Mouse (Mus musculus) liver, embryonic 12.5 days (tissue): ENCODE results near the gene Rassf5. TPM values are rescaled to one million over a fixed set of nuclear protein-coding genes. Genes with fewer than 3 reads are reported as not detected.
A peak's percentile ranks its signal among the peaks of the same experiment; 100 is the strongest.

Source experiments
- ATAC-seq: fragments of 200-750 bp; cut with Nextera tagmentation; 2 replicates; pipeline ENCODE4 v1.8.0; 2017; ENCODE audit warnings: moderate number of reproducible peaks, mild to moderate bottlenecking, moderate library complexity
- H3K27ac ChIP-seq: fragments of 300-500 bp; sonication (generic); 2 replicates; pipeline ENCODE4 v1.5.1; 2016; ENCODE audit warnings: mild to moderate bottlenecking
- H3K27me3 ChIP-seq: fragments of 300-500 bp; sonication (generic); replicated peaks from 2 replicates; pipeline ENCODE4 v1.6.1; 2016; ENCODE audit warnings: mild to moderate bottlenecking, moderate library complexity
- H3K36me3 ChIP-seq: fragments of 300-500 bp; sonication (generic); 2 replicates; pipeline ENCODE4 v1.6.1; 2016; ENCODE audit warnings: mild to moderate bottlenecking, moderate library complexity
- H3K4me1 ChIP-seq: fragments of 300-500 bp; sonication (generic); 2 replicates; pipeline ENCODE4 v1.6.1; 2016
- H3K4me2 ChIP-seq: fragments of 300-500 bp; sonication (generic); 2 replicates; pipeline ENCODE4 v1.6.1; 2016; ENCODE audit warnings: mild to moderate bottlenecking, moderate library complexity
- H3K4me3 ChIP-seq: fragments of 300-500 bp; sonication (generic); 2 replicates; pipeline ENCODE4 v1.5.1; 2016; ENCODE audit warnings: mild to moderate bottlenecking, moderate library complexity
- H3K9ac ChIP-seq: fragments of 300-500 bp; sonication (generic); 2 replicates; pipeline ENCODE4 v1.6.1; 2016; ENCODE audit warnings: mild to moderate bottlenecking, moderate library complexity
- H3K9me3 ChIP-seq: fragments of 300-500 bp; sonication (generic); replicated peaks from 2 replicates; pipeline ENCODE4 v1.6.1; 2016; ENCODE audit warnings: mild to moderate bottlenecking, moderate library complexity
- whole genome bisulfite sequencing: fragments of 180-500 bp; shearing (Covaris S2); methylation state at CpG from one replicate; pipeline ENCODE4 v1.1.7; 2016; ENCODE audit not compliant: insufficient replicate concordance; 5-methylcytosine and 5-hydroxymethylcytosine counted together
- polyA plus RNA-seq: library from polyadenylated mRNA; unstranded; fragments of >200 nt; fragmentation: Nextera tagmentation; extraction: Ambion mirVana; gene quantifications from 2 replicates; pipeline ENCODE4 v1.2.1, GENCODE M21; 2016

Gene Rassf5
- polyA plus RNA-seq, 1 experiment from 2014 or later = 3.9 TPM

DNA sequence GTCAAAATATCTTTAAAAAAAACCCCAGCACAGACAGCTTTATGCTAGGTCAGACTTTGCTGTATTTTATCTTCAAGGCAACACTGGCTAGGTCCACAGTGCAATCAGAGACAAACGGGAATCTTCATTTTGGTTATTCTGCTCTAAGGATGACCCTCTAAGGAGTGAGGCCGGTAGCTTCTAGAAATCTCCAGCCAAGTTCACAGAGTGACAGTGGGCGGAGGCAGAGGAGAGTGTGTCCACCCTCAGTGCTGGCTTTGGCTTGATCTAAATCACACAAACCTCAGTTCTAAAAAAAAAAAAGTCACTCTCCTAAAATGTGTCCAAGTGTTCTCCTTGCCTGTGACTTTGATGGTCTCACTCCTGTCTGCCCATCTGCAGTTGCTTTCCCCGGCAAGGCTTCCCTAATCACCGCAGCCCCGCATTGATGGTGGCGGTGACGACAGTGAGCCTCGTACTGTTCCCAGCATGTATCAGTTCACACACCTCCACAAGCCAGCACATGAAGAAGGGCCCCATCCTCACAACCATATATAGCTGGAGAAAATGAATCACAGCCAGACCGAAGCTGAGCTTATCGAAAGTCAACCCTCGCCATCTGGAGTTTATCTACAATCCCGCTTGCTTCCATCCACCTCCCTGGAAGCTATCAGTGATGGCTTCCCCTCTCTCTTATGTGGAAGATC, 59.1 kb downstream of the Rassf5 start:
- Histone ChIP-seq H3K27me3 (no peaks in the 10 kb centered on the region), H3K27ac (no peak overlapping the region), H3K9ac (no peak overlapping the region), H3K9me3 (no peaks in the 10 kb centered on the region), H3K4me3 (no peak overlapping the region), H3K36me3 (no peaks in the 10 kb centered on the region), H3K4me1 (0 out of 2 replicates have a peak, but pooled peaks cover 3% of the 10 kb centered on the region), H3K4me2 (no peak overlapping the region)
- ATAC-seq = no peak
- WGBS = 65% methylated on average over 13 of the region's 13 CpGs

DNA sequence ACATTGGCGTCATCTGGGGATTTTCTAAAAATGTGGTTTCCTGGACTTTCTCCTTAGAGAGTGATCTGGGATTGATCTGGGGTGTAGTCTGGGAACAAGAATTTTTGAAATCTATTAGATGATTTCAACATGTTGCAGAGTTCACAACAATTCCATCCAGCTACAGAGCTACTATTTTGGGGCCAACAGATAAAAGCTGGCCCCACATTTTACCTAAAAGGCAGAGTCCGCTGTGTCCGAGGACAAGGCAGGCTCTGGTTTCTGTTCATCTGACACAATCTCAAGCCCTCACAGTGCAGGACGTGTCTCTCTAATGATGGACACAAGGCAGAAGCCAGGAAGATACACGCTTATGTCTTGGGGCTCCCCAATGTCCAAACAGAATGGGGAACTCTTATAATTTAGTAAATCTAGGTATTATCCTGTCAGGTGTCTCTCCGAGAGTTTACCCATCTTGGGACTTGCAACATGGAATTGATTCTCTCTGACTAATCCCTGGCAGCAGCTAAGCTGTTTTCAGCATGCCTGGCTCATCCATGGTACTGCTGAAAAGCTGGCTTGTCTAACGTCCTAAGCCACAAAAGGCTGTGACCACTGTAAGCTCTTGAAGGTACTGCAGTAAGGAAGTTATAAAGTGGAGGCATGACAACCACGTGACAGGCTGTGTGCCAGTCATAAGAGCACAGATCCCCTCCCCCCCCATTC, 60.0 kb downstream of the Rassf5 start:
- WGBS = 56% methylated on average over 8 of the region's 8 CpGs
- H3K4me2 ChIP-seq = no peak overlapping the region
- no peak overlapping the region for H3K9ac ChIP-seq
- H3K9me3 ChIP-seq = no peaks in the 10 kb centered on the region
- 0 out of 2 replicates have a peak, but pooled peaks cover 3% of the 10 kb centered on the region for H3K4me1 ChIP-seq
- no peak for ATAC-seq
- H3K27ac ChIP-seq = no peak overlapping the region
- peaks cover 3% of the 10 kb centered on the region for H3K36me3 ChIP-seq
- H3K4me3 ChIP-seq = no peak overlapping the region
- no peaks in the 10 kb centered on the region for H3K27me3 ChIP-seq

DNA sequence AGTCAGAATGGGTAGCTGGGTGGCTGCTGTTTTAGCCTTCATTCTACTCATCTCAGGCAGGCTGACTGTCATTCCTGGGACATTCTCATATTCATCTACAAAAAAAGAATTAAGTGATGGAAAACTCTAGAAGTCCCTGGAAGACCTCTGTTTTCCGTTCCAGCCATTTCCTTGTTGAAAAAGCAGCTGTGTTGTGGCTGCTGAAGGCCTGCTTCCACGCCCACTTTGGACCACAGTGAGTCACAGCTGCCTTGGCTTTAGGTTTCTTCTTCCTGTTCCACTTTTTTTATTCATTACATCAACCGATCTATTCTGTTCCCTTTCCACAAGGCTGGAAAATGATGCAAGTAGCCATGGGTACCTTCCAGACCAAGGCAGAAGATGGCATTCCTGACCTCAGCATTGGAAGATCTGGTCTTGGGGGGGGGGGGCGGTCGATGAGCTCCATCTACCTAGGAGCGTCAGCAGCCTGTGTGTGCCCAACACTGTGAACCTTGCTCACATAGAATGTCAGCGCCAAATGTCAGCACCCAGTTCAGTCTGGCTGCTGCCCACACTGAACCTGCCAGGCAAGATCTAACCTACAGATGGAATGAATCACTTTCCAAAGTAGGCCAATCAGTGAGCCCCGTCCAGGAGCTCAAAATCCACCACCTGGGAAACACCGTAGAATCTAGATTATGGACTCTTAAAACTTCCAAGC, 60.7 kb downstream of the Rassf5 start:
- no peaks in the 10 kb centered on the region for H3K27me3 ChIP-seq
- peaks cover 10% of the 10 kb centered on the region for H3K36me3 ChIP-seq
- H3K4me3 ChIP-seq = no peak overlapping the region
- WGBS = 56% methylated on average over 9 of the region's 9 CpGs
- no peaks in the 10 kb centered on the region for H3K9me3 ChIP-seq
- H3K4me1 ChIP-seq = 0 out of 2 replicates have a peak, but pooled peaks cover 3% of the 10 kb centered on the region
- H3K9ac ChIP-seq = no peak overlapping the region
- no peak overlapping the region for H3K4me2 ChIP-seq
- no peak for ATAC-seq
- no peak overlapping the region for H3K27ac ChIP-seq

DNA sequence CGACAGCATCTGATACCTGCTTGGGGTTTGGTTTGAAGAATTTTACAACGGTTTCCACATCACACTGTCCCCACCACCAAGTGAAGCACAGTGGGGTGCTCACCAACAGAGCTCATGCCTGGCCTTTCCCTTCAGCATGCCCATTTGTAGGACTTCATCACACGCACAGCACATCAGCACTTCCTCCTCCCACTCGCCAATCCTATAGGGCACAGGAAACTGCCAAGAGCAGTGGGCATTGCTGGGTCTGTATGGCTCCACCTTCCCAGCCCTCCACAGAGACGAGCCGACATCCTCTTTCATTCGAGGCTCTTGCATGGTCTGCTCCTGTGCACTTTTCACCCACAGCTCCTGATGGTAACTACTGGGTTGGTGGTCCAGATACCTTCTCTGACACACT, 61.9 kb downstream of the Rassf5 start:
- Histone ChIP-seq H3K36me3 (peaks cover 16% of the 10 kb centered on the region), H3K4me3 (no peak overlapping the region), H3K4me2 (no peak overlapping the region), H3K27ac (no peak overlapping the region), H3K9me3 (no peaks in the 10 kb centered on the region), H3K27me3 (no peaks in the 10 kb centered on the region), H3K9ac (no peak overlapping the region), H3K4me1 (0 out of 2 replicates have a peak, but pooled peaks cover 3% of the 10 kb centered on the region)
- WGBS = 59% methylated on average over 7 of the region's 7 CpGs
- no peak for ATAC-seq

DNA sequence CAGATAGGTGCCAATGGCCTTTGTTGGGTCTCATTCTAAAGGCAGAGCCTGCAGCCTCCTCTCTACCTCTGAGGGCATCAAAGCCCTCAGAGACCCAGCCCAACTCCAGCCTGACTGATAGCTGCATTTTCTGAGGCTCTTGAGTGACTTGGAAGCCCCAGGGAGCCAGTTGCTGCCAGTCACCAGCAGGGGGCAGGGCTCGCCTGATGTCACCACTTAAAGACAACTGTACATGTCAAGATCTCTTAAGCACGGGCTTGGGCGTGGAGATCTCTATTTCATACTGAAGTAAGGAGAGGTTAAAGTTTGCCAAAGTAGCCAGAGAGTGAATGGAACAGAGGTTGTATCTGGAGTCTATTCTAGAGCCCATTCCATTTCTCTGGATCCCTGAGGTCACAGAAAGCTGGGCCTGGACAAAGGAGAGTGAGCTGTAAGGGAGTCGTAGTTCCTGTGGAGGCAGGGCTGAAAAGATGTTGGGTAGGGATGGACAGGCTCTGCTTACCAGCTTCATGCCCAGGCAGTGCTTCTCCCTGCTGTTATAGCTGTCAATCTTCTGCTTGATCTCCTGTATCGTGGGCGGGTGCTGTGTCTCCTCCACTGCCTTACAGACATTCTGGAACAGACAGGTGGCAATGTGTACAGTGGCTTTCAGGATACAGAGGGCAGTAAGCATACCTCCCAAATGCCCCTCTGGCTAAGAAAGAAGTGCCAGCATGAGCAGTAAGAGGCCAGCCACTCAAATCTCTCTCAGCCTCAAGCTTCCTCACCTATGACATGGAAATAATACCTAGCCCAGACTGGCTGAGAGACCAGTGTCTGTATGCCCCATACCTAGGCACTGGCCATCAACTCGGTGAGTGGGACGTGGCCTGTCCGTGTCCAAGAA, 63.2 kb downstream of the Rassf5 start:
- Histone ChIP-seq H3K9ac (no peak overlapping the region), H3K4me1 (0 out of 2 replicates have a peak, but pooled peaks cover 3% of the 10 kb centered on the region), H3K27me3 (no peaks in the 10 kb centered on the region), H3K4me3 (no peak overlapping the region), H3K36me3 (peaks cover 29% of the 10 kb centered on the region), H3K9me3 (no peaks in the 10 kb centered on the region), H3K4me2 (no peak overlapping the region), H3K27ac (no peak overlapping the region)
- WGBS = 54% methylated on average over 9 of the region's 9 CpGs
- ATAC-seq = peak; percentile 37; the same call in 1 of the 2 replicates

DNA sequence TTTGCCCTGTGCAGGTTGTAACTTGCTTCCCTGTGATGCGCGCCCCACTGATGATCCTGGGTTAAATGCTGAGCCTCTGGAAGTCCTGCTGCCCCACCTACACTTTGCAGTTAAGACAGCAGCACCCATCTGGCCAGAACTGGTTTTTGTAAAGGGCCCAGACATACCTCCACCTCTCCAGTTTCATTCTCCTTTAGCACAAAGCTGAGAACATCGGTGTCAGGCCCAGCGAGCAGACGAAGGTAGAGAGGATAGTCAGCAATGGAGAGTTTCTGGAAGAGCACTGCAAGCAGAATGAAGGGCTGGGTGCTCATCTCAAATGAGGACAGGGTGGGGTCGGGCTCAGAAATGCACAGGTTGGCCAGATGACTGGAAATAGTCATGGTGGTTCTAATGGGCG, 64.7 kb downstream of the Rassf5 start:
- H3K36me3 ChIP-seq = peaks cover 44% of the 10 kb centered on the region
- no peaks in the 10 kb centered on the region for H3K27me3 ChIP-seq
- 84% methylated on average over 7 of the region's 7 CpGs for WGBS

DNA sequence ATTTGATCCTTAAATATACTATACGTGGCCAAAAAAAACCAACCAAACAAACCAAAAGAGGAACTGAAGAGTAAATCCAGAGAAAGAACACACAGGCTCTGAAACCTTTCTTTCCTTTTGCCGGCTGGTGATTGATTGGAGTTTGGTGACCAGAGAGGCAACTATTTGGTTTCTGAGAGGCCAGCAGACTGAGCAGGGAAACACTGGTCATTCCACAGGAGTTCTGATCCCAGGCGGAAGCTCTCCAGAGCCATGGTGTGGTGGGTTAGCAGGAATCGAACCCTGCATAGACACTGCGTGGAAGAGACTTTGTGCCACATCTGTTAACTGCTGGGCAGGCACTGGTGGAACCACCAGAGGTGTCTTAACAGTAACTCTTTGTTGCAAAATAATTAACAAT, 67.0 kb downstream of the Rassf5 start:
- no peaks in the 10 kb centered on the region for H3K4me1 ChIP-seq
- no peak overlapping the region for H3K9ac ChIP-seq
- H3K27ac ChIP-seq = no peak overlapping the region
- H3K4me3 ChIP-seq = no peak overlapping the region
- ATAC-seq = no peak
- no peak overlapping the region for H3K4me2 ChIP-seq
- no peaks in the 10 kb centered on the region for H3K27me3 ChIP-seq
- no peaks in the 10 kb centered on the region for H3K9me3 ChIP-seq
- H3K36me3 ChIP-seq = peaks cover 67% of the 10 kb centered on the region
- 72% methylated on average over 5 of the region's 5 CpGs for WGBS

More for the DNA sequence above, 64.7 kb downstream of the Rassf5 start:
- Histone ChIP-seq H3K4me3 (no peak overlapping the region), H3K27ac (no peak overlapping the region), H3K9ac (no peak overlapping the region), H3K9me3 (no peaks in the 10 kb centered on the region), H3K4me1 (0 out of 2 replicates have a peak, but pooled peaks cover under 1% of the 10 kb centered on the region), H3K4me2 (no peak overlapping the region)
- ATAC-seq = no peak

DNA sequence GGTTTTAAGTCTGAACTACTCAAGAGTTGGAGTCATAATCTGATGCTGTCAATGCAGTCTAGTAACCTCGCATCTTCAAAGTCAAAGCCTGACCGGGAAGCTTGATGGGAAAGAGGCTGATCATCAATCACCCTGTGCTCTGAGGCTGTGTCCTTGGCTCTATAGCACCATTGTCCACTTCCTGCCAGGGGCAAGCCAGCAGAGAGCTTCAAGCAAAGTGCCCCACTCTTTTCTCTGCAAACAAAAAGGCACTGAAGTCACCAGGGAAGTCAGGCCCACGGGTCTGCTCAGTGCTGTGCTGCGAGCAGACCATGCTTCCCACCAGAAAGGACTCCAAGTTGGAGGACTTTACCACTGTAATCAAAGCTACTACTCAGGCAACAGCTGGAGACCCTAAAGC, 67.8 kb downstream of the Rassf5 start:
- ATAC-seq = no peak
- H3K4me3 ChIP-seq = no peak overlapping the region
- no peaks in the 10 kb centered on the region for H3K27me3 ChIP-seq
- H3K36me3 ChIP-seq = peaks cover 75% of the 10 kb centered on the region
- H3K9me3 ChIP-seq = no peaks in the 10 kb centered on the region
- H3K27ac ChIP-seq = no peak overlapping the region
- H3K4me1 ChIP-seq = no peaks in the 10 kb centered on the region
- WGBS = 87% methylated on average over 4 of the region's 4 CpGs
- H3K9ac ChIP-seq = no peak overlapping the region
- no peak overlapping the region for H3K4me2 ChIP-seq

DNA sequence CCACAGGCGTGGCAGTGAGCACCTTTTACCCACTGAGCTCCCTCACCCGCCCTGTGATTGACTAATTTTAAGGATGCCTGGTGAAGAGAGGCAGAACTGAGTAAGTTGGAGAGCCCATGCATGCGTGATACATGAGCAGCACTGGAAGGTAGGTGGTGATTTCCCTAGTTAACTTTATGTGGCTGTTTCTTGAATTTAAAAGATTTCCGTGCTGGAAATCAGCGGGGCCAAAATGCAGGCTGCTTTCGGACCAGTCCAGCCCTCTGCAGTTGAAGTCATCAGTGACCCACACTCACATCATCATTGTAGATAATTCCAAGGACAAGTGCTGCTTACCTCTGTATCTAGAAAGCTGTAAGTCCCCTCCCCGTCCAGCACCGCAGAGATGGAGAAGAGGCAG, 69.2 kb downstream of the Rassf5 start:
- Histone ChIP-seq H3K4me2 (no peak overlapping the region), H3K9me3 (no peaks in the 10 kb centered on the region), H3K27me3 (no peaks in the 10 kb centered on the region), H3K36me3 (peaks cover 90% of the 10 kb centered on the region), H3K4me1 (no peaks in the 10 kb centered on the region), H3K9ac (no peak overlapping the region), H3K27ac (no peak overlapping the region), H3K4me3 (no peak overlapping the region)
- ATAC-seq = no peak
- WGBS = 86% methylated on average over 8 of the region's 8 CpGs

DNA sequence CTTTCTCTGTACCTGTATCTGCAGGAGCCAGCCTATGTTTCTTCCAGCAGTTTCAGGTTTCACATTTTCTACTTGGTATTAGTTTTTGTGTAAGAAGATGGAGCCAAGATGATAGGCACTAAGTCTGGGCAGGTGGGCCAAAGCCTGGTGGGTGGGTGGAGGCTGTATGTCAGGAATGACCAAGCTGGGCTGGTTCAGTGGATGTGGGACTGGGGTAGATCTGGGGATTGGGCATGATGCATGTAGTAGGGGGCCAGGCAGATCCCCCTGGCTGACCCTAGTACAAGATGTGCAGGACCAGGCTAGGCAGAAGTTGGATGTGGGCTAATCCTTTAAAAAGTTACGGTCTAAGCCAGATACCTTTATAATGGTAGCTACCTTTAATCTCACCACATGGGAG, 69.9 kb downstream of the Rassf5 start:
- Histone ChIP-seq H3K4me1 (no peaks in the 10 kb centered on the region), H3K9ac (no peak overlapping the region), H3K27me3 (no peaks in the 10 kb centered on the region), H3K9me3 (no peaks in the 10 kb centered on the region), H3K27ac (no peak overlapping the region), H3K4me2 (no peak overlapping the region), H3K36me3 (peaks cover 94% of the 10 kb centered on the region), H3K4me3 (no peak overlapping the region)
- ATAC-seq = no peak
- WGBS = 88% methylated on average over 1 of the region's 1 CpGs

DNA sequence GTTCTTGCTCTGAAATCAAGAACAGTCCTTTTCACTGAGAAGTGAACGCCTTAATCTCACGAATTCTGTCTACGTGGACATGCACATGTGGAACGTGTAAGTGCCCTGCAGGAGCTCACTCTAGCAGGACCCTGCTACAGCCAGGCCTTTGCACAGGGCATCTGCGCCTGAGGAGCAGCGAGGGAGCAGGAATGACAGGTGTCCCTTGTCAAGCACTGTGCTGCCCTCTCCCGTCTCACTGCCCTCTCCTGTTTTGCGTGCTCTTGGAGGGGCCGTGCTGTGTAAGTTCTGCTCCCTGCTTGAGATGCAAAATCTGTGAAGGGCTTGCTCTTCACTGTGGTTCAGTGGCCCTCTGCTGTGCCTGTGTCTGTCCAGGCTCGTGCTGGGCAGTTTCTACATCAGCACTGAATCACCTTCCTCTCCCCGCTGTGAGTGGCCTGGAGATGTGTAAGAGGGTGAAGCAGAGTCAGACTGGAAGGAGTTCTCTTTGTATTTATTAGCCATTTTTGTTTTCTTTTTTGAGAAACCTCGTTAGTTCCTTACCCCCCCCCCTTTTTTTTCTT, 70.7 kb downstream of the Rassf5 start:
- Histone ChIP-seq H3K27me3 (no peaks in the 10 kb centered on the region), H3K9me3 (no peaks in the 10 kb centered on the region), H3K4me1 (peaks cover 5% of the 10 kb centered on the region; the same call in 1 of the 2 replicates), H3K4me2 (no peak overlapping the region), H3K27ac (no peak overlapping the region), H3K4me3 (no peak overlapping the region), H3K36me3 (peaks cover 94% of the 10 kb centered on the region), H3K9ac (no peak overlapping the region)
- WGBS = 82% methylated on average over 12 of the region's 12 CpGs
- no peak for ATAC-seq
